Mouse (Mus musculus) liver, embryonic 13.5 days (tissue): Measurements from ENCODE around the gene A130010J15Rik. TPM values are rescaled to one million over a fixed set of nuclear protein-coding genes. Genes with fewer than 3 reads are reported as not detected.

Experiments used
- ATAC-seq: fragments of 200-750 bp; cut with Nextera tagmentation; 2 replicates; pipeline ENCODE4 v1.8.0; 2017; ENCODE audit warnings: low read depth, mild to moderate bottlenecking, moderate number of reproducible peaks, moderate library complexity
- DNase-seq: peaks from one replicate; pipeline ENCODE4 v3.0.0; 2022
- H3K27ac ChIP-seq: fragments of 300-500 bp; sonication (generic); 2 replicates; pipeline ENCODE4 v1.5.1; 2015; ENCODE audit warnings: moderate library complexity, mild to moderate bottlenecking, inconsistent platforms
- H3K27me3 ChIP-seq: fragments of 300-500 bp; sonication (generic); 2 replicates; pipeline ENCODE4 v1.6.1; 2015; ENCODE audit warnings: mild to moderate bottlenecking, inconsistent platforms
- H3K36me3 ChIP-seq: fragments of 300-500 bp; sonication (generic); 2 replicates; pipeline ENCODE4 v1.6.1; 2015; ENCODE audit warnings: mild to moderate bottlenecking, inconsistent platforms
- H3K4me1 ChIP-seq: fragments of 300-500 bp; sonication (generic); replicated peaks from 2 replicates; pipeline ENCODE4 v1.6.1; 2015; ENCODE audit warnings: inconsistent platforms
- H3K4me2 ChIP-seq: fragments of 300-500 bp; sonication (generic); 2 replicates; pipeline ENCODE4 v1.6.1; 2015; ENCODE audit warnings: inconsistent platforms, mild to moderate bottlenecking, moderate library complexity
- H3K4me3 ChIP-seq: fragments of 300-500 bp; sonication (generic); replicated peaks from 2 replicates; pipeline ENCODE4 v1.5.1; 2015; ENCODE audit warnings: mild to moderate bottlenecking, inconsistent platforms
- H3K9ac ChIP-seq: fragments of 300-500 bp; sonication (generic); 2 replicates; pipeline ENCODE4 v1.6.1; 2015; ENCODE audit warnings: mild to moderate bottlenecking, inconsistent platforms
- H3K9me3 ChIP-seq: fragments of 300-500 bp; sonication (generic); replicated peaks from 2 replicates; pipeline ENCODE4 v1.6.1; 2016; ENCODE audit warnings: inconsistent platforms
- WGBS: fragments of 180-500 bp; shearing (Covaris S2); methylation state at CpG from one replicate; pipeline ENCODE4 v1.1.7; 2015; ENCODE audit not compliant: insufficient replicate concordance; 5-methylcytosine and 5-hydroxymethylcytosine counted together
- polyA plus RNA-seq: library from polyadenylated mRNA; unstranded; fragments of >200 nt; fragmentation: Nextera tagmentation; extraction: Ambion mirVana; gene quantifications from 2 replicates; pipeline ENCODE4 v1.2.1, GENCODE M21; 2015

A130010J15Rik gene
- polyA plus RNA-seq, 1 experiment from 2014 or later, result 5.5 TPM

DNA sequence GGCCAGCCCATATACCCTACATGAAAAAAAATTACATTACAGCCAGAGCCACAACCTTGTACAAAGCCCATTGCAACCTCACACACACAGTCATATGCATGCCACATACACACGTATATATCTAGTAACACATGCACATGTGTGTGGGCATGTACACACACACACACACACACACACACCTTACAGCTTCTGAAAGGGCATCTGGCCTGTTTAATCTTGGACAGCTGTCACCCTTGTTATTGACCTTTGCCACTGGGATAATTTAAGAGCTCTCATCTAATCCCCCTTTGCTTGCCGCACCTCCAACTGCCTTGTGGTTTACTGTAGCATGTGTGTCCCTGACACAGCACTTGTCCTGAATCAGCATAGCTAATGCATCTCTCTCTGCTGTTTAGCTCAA lies 36.0 kb downstream of the A130010J15Rik start:
- WGBS, result 56% methylated on average over 2 of the region's 2 CpGs
- no peak overlapping the region for H3K27ac ChIP-seq
- H3K9ac ChIP-seq, result no peak overlapping the region
- DNase-seq, result no peak
- no peaks in the 10 kb centered on the region for H3K27me3 ChIP-seq
- peaks cover 5% of the 10 kb centered on the region; the same call in 1 of the 2 replicates for H3K4me1 ChIP-seq
- no peak for ATAC-seq
- no peaks in the 10 kb centered on the region for H3K36me3 ChIP-seq
- H3K4me2 ChIP-seq, result no peak overlapping the region
- H3K9me3 ChIP-seq, result no peaks in the 10 kb centered on the region
- no peak overlapping the region for H3K4me3 ChIP-seq

DNA sequence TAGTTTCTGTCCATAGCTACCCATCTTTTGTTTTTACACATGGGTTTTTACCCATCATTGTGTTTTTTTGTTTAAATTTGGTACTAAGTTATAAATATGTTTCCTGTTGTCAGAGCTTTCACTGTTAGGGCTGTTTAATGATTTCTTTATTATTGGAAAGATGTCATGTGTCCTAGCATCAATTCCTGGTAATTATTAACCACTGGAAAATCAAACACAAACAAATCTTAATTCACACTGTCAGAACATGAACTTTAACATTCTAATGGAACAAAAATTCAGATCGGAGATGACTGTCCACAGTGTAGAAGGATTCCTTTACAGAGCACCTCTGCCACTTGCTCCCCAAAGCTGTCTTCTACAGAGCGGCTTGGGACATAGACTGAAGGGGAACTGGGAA lies 37.6 kb downstream of the A130010J15Rik start:
- H3K4me3 ChIP-seq, result no peak overlapping the region
- H3K27me3 ChIP-seq, result no peaks in the 10 kb centered on the region
- DNase-seq (no peak), ATAC-seq (no peak)
- WGBS, result 60% methylated on average over 2 of the region's 2 CpGs
- H3K9me3 ChIP-seq, result no peaks in the 10 kb centered on the region
- H3K9ac ChIP-seq, result no peak overlapping the region
- 0 out of 2 replicates have a peak, but pooled peaks cover 5% of the 10 kb centered on the region for H3K4me1 ChIP-seq
- no peak overlapping the region for H3K4me2 ChIP-seq
- no peak overlapping the region for H3K27ac ChIP-seq
- H3K36me3 ChIP-seq, result no peaks in the 10 kb centered on the region

- ATAC-seq (no peak), DNase-seq (no peak)
- Histone ChIP-seq H3K4me2 (no peak within 1 kb of the TSS), H3K9me3 (no peaks in the 10 kb centered on the region), H3K36me3 (no peaks in the 10 kb centered on the region), H3K27me3 (no peaks in the 10 kb centered on the region), H3K9ac (no peak within 1 kb of the TSS), H3K27ac (no peak within 1 kb of the TSS), H3K4me3 (no peak within 1 kb of the TSS), H3K4me1 (no peaks in the 10 kb centered on the region)
- 51% methylated on average over 3 of the region's 3 CpGs for WGBS
These were observed 39.7 kb downstream of the A130010J15Rik start, which contains the start of gene Lamb3 for GRCm38 (mm10) chr1:193207503-193207902. TSS of gene Lamb3 (plus strand) at chr1:193207699.

- H3K4me2 ChIP-seq, result no peak overlapping the region
- no peaks in the 10 kb centered on the region for H3K9me3 ChIP-seq
- no peak overlapping the region for H3K27ac ChIP-seq
- H3K36me3 ChIP-seq, result no peaks in the 10 kb centered on the region
- no peaks in the 10 kb centered on the region for H3K4me1 ChIP-seq
- ATAC-seq (no peak), DNase-seq (peak; percentile 16)
- no peaks in the 10 kb centered on the region for H3K27me3 ChIP-seq
- no peak overlapping the region for H3K4me3 ChIP-seq
- 31% methylated on average over 2 of the region's 2 CpGs for whole genome bisulfite sequencing
- no peak overlapping the region for H3K9ac ChIP-seq
These were observed 40.3 kb downstream of the A130010J15Rik start for GRCm38 (mm10) chr1:193208178-193208577.

DNA sequence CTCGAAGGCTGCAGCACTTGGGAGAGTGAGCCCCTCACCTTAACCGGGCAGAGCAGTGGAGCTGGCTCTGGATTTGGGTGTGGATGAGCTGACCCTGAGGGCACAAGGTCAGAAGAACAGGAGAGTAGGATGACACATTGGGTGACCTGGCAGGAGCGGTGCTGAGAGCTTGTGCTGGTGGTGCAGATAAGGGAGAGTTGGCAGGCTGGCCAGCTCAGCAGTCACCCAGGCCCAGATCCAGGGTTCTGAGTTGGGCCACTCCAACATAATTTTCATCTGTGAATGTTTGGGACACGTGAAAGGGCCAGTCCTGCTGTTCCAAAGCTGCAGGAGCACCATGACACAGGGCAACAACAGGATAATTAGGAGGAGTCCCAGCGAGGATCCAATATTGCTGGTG lies 43.5 kb downstream of the A130010J15Rik start:
- H3K27ac ChIP-seq, result no peak overlapping the region
- H3K36me3 ChIP-seq, result no peaks in the 10 kb centered on the region
- H3K4me2 ChIP-seq, result no peak overlapping the region
- H3K9ac ChIP-seq, result no peak overlapping the region
- DNase-seq (no peak), ATAC-seq (no peak)
- H3K4me3 ChIP-seq, result no peak overlapping the region
- H3K27me3 ChIP-seq, result no peaks in the 10 kb centered on the region
- H3K9me3 ChIP-seq, result no peaks in the 10 kb centered on the region
- H3K4me1 ChIP-seq, result no peaks in the 10 kb centered on the region
- 52% methylated on average over 5 of the region's 5 CpGs for WGBS

- no peaks in the 10 kb centered on the region for H3K36me3 ChIP-seq
- WGBS, result 46% methylated on average over 5 of the region's 5 CpGs
- H3K27ac ChIP-seq, result no peak overlapping the region
- H3K9me3 ChIP-seq, result no peaks in the 10 kb centered on the region
- DNase-seq, result no peak
- no peak overlapping the region for H3K4me2 ChIP-seq
- ATAC-seq, result no peak
- no peaks in the 10 kb centered on the region for H3K27me3 ChIP-seq
- H3K9ac ChIP-seq, result no peak overlapping the region
- H3K4me1 ChIP-seq, result no peaks in the 10 kb centered on the region
- H3K4me3 ChIP-seq, result no peak overlapping the region
These were observed 46.2 kb downstream of the A130010J15Rik start for GRCm38 (mm10) chr1:193214053-193214452.

DNA sequence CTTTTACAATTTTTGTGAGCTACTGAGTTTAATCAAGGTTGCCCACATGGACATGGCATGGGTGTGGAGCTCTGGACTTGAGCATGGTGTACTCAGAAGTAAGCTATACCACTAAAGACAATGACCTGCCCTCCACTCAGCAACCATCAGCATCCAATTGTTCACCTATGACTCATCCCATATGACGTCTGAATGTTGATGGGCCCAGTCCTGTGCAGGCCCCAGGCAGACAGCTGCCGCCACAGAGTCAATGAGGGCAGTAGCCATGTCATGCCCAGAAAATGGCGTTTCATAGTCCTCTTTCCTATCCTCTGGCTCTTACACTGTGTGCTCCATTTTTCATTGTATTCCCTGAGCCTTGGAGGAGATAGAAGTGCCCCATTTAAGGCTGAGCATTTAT lies 48.2 kb downstream of the A130010J15Rik start:
- Histone ChIP-seq H3K4me1 (no peaks in the 10 kb centered on the region), H3K36me3 (no peaks in the 10 kb centered on the region), H3K4me3 (no peak overlapping the region), H3K27ac (no peak overlapping the region), H3K4me2 (no peak overlapping the region), H3K9ac (no peak overlapping the region), H3K27me3 (no peaks in the 10 kb centered on the region), H3K9me3 (no peaks in the 10 kb centered on the region)
- WGBS, result 58% methylated on average over 3 of the region's 3 CpGs
- DNase-seq (no peak), ATAC-seq (no peak)

GRCm38 (mm10) chr1:193220408-193220807 lies 52.6 kb downstream of the A130010J15Rik start:
- Histone ChIP-seq H3K27ac (no peak overlapping the region), H3K4me2 (no peak overlapping the region), H3K4me1 (no peaks in the 10 kb centered on the region), H3K9me3 (no peaks in the 10 kb centered on the region), H3K27me3 (no peaks in the 10 kb centered on the region), H3K36me3 (no peaks in the 10 kb centered on the region), H3K9ac (no peak overlapping the region), H3K4me3 (no peak overlapping the region)
- 57% methylated on average over 5 of the region's 5 CpGs for WGBS
- DNase-seq (no peak), ATAC-seq (no peak)

DNA sequence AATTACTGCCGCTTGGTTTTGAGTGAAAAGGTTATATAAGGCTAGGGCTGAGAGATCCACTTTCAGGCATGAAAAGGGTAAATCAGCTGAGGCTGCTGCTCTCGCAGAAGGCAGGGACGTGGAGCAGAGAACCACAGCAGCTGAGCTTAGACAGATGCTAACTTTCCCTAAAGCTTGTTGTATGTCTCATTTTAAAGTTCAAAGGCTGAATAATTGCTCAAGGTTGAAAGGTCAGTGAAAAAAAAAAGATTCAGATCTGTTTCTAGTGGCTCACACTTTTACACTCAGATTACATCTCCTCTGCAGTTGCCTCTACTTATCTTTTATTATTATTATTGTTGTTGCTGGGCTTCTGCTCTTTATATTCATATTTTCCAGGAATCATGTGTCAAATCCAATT lies 57.7 kb downstream of the A130010J15Rik start:
- DNase-seq, result no peak
- no peak overlapping the region for H3K9ac ChIP-seq
- no peak overlapping the region for H3K27ac ChIP-seq
- ATAC-seq, result no peak
- WGBS, result 61% methylated on average over 3 of the region's 3 CpGs
- H3K36me3 ChIP-seq, result no peaks in the 10 kb centered on the region
- H3K4me1 ChIP-seq, result no peaks in the 10 kb centered on the region
- no peak overlapping the region for H3K4me2 ChIP-seq
- H3K9me3 ChIP-seq, result no peaks in the 10 kb centered on the region
- no peaks in the 10 kb centered on the region for H3K27me3 ChIP-seq
- no peak overlapping the region for H3K4me3 ChIP-seq

DNA sequence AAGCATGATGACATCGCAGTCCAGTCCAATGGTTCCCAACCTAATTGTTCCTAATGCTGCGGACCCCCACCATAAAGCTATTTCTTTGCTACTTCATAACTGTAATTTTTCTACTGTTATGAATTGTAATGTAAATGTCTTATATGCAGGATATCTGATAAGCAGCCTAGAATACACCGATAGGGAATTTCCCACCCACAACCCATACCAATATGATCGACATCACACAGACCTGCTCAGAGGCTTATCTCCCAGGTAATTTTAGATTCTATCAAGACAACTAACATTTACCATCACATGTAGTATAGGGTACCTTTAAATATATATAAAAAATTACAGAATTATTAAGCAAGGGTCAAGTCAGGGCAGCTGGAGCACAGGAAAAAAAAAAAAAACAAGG lies 58.3 kb downstream of the A130010J15Rik start:
- Histone ChIP-seq H3K27me3 (no peaks in the 10 kb centered on the region), H3K27ac (no peak overlapping the region), H3K9ac (no peak overlapping the region), H3K36me3 (no peaks in the 10 kb centered on the region), H3K4me2 (no peak overlapping the region), H3K4me3 (no peak overlapping the region), H3K9me3 (no peaks in the 10 kb centered on the region), H3K4me1 (no peaks in the 10 kb centered on the region)
- ATAC-seq (no peak), DNase-seq (no peak)
- 70% methylated on average over 4 of the region's 4 CpGs for WGBS

- Histone ChIP-seq H3K4me2 (no peak overlapping the region), H3K27me3 (no peaks in the 10 kb centered on the region), H3K36me3 (no peaks in the 10 kb centered on the region), H3K4me3 (no peak overlapping the region), H3K4me1 (no peaks in the 10 kb centered on the region), H3K9me3 (no peaks in the 10 kb centered on the region), H3K27ac (no peak overlapping the region), H3K9ac (no peak overlapping the region)
- DNase-seq, result no peak
- WGBS, result 34% methylated on average over 7 of the region's 7 CpGs
- ATAC-seq, result no peak
These were observed 59.1 kb downstream of the A130010J15Rik start for GRCm38 (mm10) chr1:193226724-193227522.
